In genomic region chr11:104254408-104255039, GRCm38 (mm10) we compare ENCODE assay signal across 10 mouse cellular contexts. TPM values are rescaled to one million over a fixed set of nuclear protein-coding genes. Genes with fewer than 3 reads are reported as not detected.
DNase-seq lines count a peak whose midpoint lies in the region; TF ChIP-seq lines count a peak whose summit lies in the region.
"Had no signal": no experiment of that assay in that cellular context is flagged by ENCODE, and none has a peak within 500 bp of the region (broad histone marks: within the 10 kb centered on the region; RNA-seq: fewer than 3 reads in every experiment).

No protein-coding gene starts in this region.

- peak; percentile 25 for DNase-seq in gastrocnemius, postnatal 25 days
- no peak for DNase-seq in gastrocnemius, adult 18-20 months (ENCODE audit: low spot score)
- DNase-seq in brain, embryonic 14.5 days (ENCODE audit: low read depth) = peak; percentile 13
- peak; percentile 67 to 71 for DNase-seq in cerebellum, postnatal 10 days
- peak; percentile 44 to 89 for DNase-seq in left cerebral cortex, adult 8-10 months (ENCODE audit: low spot score in 2 of 2)
- DNase-seq in urinary bladder, postnatal 14 days (ENCODE audit: low spot score) = no peak
- no peak for DNase-seq in heart, postnatal 4 days
- DNase-seq in adrenal gland, postnatal 25 days = no peak
- DNase-seq: lung, embryonic 14.5 days had no signal

- no peak for TF ChIP-seq CTCF in brain, embryonic 14.5 days (IDR thresholded peaks at IDR 0.05; ENCODE audit: borderline replicate concordance, extremely low read depth, insufficient read depth, insufficient read length)

- no peak for TF ChIP-seq POLR2A in brain, embryonic 14.5 days (IDR thresholded peaks at IDR 0.05; ENCODE audit: borderline replicate concordance, extremely low read depth, insufficient read depth, insufficient read length, poor library complexity, severe bottlenecking)

RNA-seq across cellular contexts. Expression of gene Mapt, which starts 23.3 kb away (rescaled TPM):
- 10 to 100 TPM; 52.5 to 58.5 TPM for total RNA-seq in gastrocnemius, postnatal 25 days (2021)
- total RNA-seq in gastrocnemius, adult 18-20 months (2021) = 10 to 100 TPM; 71.8 to 85.5 TPM
- 305 and 557 TPM in 2 replicates for polyA plus RNA-seq in brain, embryonic 14.5 days (2012; rRNA removed)
- 100 to 1,000 TPM; 361 to 377 (median 364) TPM for total RNA-seq in left cerebral cortex, adult 8-10 months (2022)
- total RNA-seq in heart, postnatal 4 days (2021) = 1 to 10 TPM; 7.1 to 8.1 TPM
- 142 and 169 TPM in 2 replicates for total RNA-seq in adrenal gland, postnatal 25 days (2021)
- total RNA-seq: common myeloid progenitor, adult 5-6 weeks had no signal

Comparison
In these comparisons a context has a peak if more than half of its experiments do, and no peak if none do; other contexts are left out.
1. DNase-seq: peak in gastrocnemius, postnatal 25 days (single experiment), brain, embryonic 14.5 days (single experiment), cerebellum, postnatal 10 days (2 of 2) and left cerebral cortex, adult 8-10 months (2 of 2); none in gastrocnemius, adult 18-20 months (single experiment), urinary bladder, postnatal 14 days (single experiment), heart, postnatal 4 days (single experiment) and adrenal gland, postnatal 25 days (single experiment).
2. RNA of gene Mapt, which starts 23.3 kb away (total RNA-seq): 361 to 377 TPM in left cerebral cortex, adult 8-10 months, 142 to 169 TPM in adrenal gland, postnatal 25 days, 71.8 to 85.5 TPM in gastrocnemius, adult 18-20 months and 52.5 to 58.5 TPM in gastrocnemius, postnatal 25 days; 7.1 to 8.1 TPM in heart, postnatal 4 days; every median in the first group is over 4 times any median in the second.